Mouse (Mus musculus) bone marrow, adult 2 months (tissue): ENCODE data around the gene Adap1.

Experiments used
- CTCF ChIP-seq: fragments of 200-500 bp; IDR thresholded peaks from 2 replicates; pipeline ENCODE4 v1.5.1; 2011; ENCODE audit warnings: low read length, control low read depth; ENCODE audit not compliant: control insufficient read depth, insufficient read depth
- POLR2A ChIP-seq: fragments of 200-500 bp; IDR thresholded peaks from 2 replicates; pipeline ENCODE4 v1.6.1; 2011; ENCODE audit warnings: low read depth, mild to moderate bottlenecking, control low read depth, low read length, borderline replicate concordance; ENCODE audit not compliant: control insufficient read depth

- TF ChIP-seq CTCF: no peak
- TF ChIP-seq POLR2A: no peak
Measured at GRCm38 (mm10) chr5:139252910-139253245, 72.5 kb downstream of the Adap1 start.
